Mouse (Mus musculus) kidney, adult 8-10 months (tissue): ENCODE measurements at regions not wholly inside any gene's neighbourhood (a gene's known extent, or its start where the extent isn't known, plus 50 kb on each side); places are given as distances from the start of the nearest gene placed in this dataset.
"Not testable (repeated sequence)": the region's sequence is repeated elsewhere in the genome, so short reads cannot be mapped to it uniquely, and the experiment has no call there.

Source experiments
- DNase-seq, 2 experiments: peaks; one replicate each; pipeline ENCODE4 v3.0.0; 2022

DNA sequence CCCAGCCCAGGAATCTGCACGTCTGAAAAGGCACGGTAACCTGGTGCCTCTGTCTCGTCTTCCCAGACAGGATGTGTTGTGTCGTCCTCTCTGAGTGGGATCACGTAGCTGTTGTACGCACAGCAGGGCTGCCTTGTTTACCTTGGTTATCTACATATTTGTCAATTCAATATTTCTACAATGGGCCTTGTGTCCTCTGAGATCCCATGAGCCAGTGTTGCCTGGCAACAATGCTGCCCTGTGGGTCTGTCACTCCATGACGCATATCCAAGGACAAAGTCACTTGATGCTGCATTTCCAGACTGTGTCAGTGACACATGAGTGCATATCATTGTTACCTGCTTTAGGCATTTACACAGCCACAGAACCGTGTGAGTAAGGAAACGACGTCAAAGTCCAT, 191.9 kb downstream of the Diras2 start:
- no peak for DNase-seq

DNA sequence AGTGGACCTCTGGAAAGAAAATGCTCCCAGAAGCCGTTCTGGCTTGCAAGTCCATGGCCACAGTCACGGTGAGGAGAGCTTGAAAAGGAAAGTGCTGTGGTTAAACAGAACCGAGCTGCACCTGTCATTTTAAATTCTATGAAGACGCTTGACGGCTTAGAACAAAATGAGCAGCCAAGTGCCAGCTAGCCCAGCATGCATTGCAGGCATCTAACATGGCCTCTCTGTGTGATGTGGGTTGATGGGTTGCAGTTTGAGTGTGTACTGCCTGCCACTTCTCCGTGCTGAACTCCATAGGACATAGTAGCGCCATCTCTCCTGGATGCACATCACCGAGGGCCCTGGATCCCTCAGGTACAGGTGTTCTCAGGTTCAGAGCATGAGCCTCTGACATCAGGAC, 189.1 kb downstream of the Diras2 start:
- DNase-seq = no peak

DNA sequence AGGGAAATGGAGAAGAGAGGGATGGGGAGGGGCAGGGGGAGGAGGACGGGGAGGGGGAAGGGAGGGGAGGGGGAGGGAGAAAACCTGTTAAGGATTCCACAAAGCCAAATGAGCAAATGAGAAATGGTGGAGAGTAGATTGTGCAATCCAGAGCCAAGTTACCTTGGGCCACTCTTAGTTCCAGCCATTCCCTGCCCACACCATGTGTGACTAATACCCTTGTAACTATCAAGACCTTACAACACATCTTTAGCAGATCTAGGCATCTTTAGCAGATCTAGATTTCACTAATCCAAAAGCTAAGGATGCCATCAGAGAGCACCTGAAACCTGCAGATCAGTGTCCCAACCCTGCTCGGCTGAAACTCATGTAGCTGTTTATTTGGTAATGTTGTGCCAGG, 186.7 kb downstream of the Diras2 start:
- no peak for DNase-seq

- DNase-seq = no peak
Measured at GRCm38 (mm10) chr13:52344853-52345252, 186.2 kb downstream of the Diras2 start.

DNA sequence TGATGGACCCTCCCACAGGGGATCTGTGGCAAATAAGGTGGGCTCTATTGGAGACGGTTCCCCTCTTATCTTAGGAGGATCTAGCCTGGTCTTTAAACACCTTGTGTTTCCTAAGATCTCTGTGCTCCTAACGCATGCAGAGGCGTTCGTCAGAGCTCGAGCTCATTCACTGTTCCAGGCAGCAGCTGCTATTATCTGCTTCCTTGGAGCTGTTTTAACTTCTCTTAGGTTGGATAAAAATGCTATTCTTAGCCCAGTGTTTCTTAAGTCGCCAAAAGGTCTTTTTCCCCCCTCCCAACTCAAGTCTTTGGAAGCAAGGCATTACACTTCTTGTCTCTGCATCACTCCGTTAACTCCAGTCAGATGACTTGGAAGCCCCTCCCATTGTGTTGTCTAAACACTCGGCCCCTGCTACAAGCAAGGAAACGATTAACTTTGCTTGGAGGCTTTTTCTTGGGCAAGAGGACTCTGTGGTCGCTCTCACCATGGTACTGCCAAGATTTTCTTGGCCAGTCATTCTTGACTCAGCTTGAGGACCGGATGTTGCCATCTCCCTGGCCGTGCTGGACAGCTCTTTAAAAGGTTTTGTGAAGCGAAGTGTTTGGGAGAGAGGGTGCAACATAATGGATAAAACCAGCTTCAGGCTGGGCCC, 185.6 kb downstream of the Diras2 start:
- DNase-seq = no peak

GRCm38 (mm10) chr13:52346027-52346375, 185.1 kb downstream of the Diras2 start:
- DNase-seq = no peak

DNA sequence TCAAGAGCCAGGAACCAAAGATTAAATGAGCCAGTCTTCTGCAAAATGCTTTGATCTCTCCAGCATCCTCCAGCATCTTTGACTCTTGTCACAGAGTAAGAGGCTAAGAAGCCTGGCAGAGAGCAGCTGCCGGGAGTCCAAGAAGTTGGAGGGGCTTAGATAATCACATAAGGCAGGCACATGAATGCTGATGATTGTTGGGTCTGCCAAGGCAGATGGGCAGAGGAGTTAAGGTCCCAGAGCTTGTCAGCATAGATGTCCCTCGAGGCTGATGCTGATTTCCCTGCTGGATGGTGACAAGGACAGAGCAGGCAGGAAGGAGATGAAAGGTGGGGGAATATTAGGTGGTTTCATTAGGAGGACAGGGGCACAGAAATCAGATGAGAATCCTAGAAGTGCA, 183.4 kb downstream of the Diras2 start:
- no peak for DNase-seq

DNA sequence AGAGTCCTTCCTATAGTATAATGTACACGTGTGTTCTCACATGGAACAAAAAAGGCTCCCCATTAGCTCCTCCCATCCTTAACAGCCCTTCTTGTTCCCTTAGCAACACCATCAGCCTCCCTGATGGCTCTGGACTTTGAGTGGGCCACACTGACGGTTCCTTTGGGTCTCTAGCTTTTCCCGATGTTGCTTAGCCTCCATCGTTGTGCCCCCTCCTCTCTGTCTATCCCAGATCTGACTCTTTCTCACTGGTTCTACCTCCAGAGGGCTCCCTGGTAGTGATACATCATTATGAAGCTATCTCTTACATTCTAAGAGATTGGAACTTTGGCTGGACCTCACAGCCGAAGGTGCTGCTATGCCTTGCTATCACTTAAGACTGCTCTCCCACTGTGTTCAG, 181.5 kb downstream of the Diras2 start:
- DNase-seq = no peak

DNA sequence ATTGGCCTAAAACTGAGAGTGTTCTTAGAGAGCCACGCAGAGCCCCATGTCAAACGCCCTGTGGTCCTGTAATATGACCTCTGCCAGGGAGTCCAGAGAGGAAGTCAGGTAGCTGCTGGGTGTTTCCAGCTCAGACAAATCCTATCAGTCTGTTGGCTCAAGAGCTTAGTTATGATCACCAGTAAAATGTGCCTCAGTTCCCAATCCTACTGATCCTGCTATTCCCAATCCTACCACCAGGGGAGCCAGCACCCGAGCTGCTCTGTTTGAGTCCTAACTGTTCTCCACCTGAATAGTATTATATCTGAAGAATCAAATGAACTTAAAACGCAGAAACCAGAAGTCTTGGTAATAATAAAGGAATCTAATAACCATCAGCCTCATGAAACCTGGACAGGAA, 178.5 kb downstream of the Diras2 start:
- DNase-seq = peak in 1 of 2 experiments; percentile 13

GRCm38 (mm10) chr13:52353437-52353836, 177.6 kb downstream of the Diras2 start:
- no peak for DNase-seq

DNA sequence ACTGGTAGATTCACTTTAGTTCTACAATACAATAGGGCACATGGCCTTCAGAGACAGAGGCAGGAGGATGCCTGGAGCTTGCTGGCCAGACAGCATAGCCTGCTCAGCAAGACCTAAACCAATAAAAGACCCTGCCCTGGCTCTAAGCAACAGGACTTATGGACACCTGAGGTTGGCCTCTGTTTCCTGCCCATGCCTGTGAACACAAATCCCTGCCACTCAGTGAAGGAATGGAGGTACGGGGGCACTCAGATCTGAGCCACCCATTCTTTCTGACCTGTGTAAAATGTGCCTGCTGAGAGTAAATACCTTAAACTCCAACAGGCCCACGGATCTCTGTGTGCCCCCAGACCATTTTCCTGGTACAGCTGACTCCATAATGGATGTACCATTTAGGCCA, 177.1 kb downstream of the Diras2 start:
- no peak for DNase-seq

DNA sequence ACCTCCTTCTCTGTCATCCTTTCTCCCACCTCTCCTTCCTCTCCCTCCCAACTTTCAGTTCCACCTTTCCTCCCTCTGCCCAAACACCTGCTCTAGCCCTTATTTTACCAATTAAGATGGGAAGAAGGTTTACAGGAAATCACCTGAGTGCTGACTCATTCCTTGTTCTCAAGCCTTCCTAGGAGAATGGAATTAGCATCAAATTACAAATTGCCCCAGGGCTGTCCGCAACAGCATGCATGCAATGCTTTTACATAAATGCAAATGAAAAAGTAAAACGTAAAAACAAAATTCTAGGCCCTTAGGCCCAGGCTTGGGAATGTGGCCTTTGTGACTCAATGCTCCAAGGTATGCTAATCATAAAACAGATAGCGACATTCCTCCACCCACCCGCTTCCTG, 175.2 kb downstream of the Diras2 start:
- DNase-seq = not testable (repeated sequence)

- DNase-seq = not testable (repeated sequence)
Measured at GRCm38 (mm10) chr13:52359332-52359731, 171.7 kb downstream of the Diras2 start.

DNA sequence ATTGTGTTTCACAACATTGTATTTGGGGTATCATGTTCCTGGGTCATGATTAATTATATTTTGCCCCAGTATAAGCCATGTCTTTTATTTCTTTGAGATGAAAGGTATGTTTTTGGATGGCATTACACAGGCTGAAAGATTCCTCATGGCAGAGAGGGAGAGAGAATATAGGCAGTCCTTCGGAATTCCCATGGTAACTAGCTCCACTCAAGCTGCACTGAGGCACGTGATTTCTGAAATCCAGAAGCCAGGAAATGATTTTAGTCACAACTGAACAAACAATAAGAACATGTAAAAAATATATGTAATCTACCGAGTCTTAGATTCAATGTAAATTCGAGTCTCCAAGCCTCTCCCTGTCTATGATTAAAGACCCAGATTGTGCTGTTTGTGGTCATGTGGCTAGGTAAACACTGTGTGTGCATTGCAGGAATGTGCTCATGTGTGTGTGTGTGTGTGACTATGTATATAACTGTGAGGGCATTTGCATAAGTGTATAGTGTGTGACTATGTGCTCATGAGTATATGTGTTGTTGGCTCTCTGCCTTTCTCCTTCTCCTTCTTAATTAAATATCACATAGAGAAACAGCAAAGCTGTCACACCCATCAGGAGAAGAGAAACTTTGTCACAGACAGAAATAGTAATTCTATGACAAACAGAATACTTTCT, 169.8 kb downstream of the Diras2 start:
- no peak for DNase-seq

GRCm38 (mm10) chr13:52362266-52362665, 168.8 kb downstream of the Diras2 start:
- DNase-seq = no peak

- no peak for DNase-seq
Measured at GRCm38 (mm10) chr13:52369851-52370250, 161.2 kb downstream of the Diras2 start.

DNA sequence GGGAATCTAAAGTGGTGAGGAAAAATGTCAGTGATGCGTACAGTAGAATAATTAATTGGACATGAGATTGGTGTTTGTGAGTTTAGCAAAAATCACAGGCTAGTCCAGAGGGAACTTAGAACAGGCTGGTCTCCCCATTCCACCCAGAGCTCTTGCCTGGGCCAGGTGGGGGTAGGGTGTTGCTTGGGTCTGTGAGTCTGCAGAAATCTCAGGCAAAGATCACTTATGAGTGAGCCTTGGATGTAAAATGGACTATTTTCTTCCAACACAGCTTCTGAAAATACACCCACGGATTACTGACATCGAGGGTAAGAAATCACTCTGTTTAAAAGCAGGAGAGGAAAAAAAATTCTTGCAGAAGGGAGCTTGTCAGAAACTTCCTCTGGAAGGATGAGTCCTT, 159.1 kb downstream of the Diras2 start:
- DNase-seq = no peak

GRCm38 (mm10) chr13:52374781-52375180, 156.3 kb downstream of the Diras2 start:
- no peak for DNase-seq

DNA sequence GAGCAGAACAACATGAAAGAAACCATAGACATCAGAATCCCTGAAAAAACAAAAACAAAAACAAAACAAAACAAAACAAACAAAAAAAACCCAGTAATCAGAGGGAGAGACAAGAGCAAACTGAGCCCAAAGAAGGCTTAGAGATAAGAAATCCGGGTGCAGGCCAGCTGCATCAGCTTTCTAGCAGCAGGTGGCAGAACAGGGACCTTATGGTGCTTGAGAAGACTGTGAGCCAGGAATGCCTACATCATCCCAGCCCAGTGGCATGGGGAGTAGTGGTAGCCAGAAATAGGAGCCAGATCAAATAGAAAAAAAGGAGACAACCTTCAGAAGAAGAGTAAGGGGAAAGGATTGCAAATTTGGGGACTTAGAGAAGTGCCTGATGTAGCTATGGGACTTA, 152.8 kb downstream of the Diras2 start:
- no peak for DNase-seq

DNA sequence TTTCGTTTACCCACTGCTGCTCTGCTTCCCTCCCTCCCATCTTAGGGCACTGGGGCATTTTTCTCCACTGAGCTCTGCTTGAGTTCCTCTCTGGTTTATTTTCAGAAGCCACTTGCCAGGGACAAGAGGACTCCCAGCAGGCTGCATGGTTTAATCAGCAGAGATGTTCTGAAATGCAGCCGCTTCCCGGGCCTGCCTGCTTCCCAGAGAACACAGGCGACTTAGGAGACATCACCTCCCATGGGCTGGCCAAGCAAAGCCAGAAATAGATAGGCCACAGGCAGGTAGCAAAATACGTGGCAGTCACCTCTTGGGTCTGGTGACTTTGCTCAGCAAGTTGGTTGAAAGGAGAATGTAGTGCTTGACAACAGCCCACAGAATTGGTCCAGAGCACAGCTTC, 141.8 kb downstream of the Diras2 start:
- no peak for DNase-seq

DNA sequence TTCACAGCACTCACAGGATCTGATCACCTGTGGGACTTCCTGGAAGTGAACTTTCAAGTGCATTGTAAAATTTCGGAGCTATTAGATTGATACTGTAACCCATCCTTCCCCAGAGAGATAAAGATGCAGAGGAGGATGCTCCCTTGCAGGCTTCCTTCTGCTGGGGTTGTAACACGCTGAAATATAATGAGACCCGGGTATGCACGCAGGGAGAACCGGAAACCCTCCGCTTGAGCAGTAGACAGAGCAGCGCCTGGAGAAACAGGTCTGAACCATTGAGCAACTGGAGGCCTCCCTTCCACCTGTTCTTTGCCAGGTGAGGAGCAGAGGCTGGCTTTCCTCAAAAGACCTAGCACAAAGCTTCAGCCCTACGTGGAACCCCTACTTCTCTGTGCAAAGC, 135.3 kb downstream of the Diras2 start:
- DNase-seq = no peak

DNA sequence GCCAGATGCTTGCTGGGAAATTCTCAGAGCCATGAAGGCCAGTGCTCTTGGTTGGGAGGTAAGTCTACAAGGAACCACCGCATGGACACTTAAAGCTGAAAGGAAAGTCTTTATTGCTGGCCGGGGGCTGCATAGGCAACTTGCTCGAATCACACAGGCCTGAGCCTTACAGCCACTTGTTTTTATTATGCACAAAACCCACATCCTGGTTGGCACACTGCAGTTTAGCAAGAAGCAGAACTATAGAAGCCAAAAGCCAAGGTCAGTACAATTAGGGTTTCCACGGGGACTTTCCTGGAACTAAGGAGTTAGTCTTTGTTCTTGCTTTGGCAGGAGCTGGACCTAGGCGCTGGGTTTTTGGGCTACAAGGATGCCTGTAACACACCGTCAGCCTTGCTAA, 132.7 kb downstream of the Diras2 start:
- peak in 1 of 2 experiments; percentile 6 for DNase-seq

- DNase-seq = peak; percentile 14 to 50
Measured at GRCm38 (mm10) chr13:52399143-52399542, 131.9 kb downstream of the Diras2 start.

DNA sequence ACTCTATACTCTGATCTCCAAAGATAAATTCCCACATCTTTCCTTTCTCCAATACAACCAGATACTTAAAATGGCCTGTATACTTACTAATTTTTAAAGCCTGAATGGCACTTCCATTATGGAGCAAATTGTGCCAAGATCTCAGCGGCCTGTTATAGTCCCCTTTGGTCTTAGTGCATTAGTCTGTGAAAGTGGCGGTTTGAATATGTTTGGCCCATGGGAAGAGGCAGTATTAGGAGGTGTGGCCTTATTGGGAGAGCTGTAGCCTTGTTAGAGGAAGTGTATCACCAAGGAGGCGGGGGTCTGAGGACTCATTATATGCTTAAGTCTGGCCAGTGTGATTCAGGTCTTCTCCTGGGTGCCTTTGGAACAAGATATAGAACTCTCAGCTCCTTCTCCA, 127.3 kb downstream of the Diras2 start:
- DNase-seq = no peak

DNA sequence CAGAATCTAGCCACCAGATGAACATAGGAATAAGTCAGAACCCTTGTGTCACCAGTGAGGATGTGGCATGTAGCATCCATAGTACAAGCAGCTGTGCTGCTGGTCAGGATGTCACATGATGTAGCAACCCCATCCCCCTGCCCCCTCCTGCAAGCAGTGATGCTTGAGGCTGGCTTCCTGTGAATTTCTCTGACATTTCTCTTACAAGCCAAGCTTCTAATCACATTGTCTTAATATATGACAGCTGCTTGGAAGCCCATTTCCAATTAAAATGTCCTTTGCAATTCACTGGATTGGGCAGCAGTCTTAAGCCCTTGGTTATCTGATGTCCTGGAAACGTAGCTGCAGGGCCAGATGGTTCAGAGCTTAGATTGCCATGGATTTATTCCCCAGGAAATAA, 114.8 kb downstream of the Diras2 start:
- DNase-seq = no peak
